Mouse (Mus musculus): Measurements from ENCODE around the gene Pigs.

- no peak for TF ChIP-seq KAT2A (IDR thresholded peaks at IDR 0.05; ENCODE audit: insufficient replicate concordance, low read length)
- TF ChIP-seq CTCF (conservative IDR thresholded peaks at IDR 0.05 in 1 of 2, IDR thresholded peaks at IDR 0.05 in 1 of 2; ENCODE audit: low read depth in 2 of 2, low read length in 2 of 2), result no peak
- TF ChIP-seq ETS1 (conservative IDR thresholded peaks at IDR 0.05; ENCODE audit: low read depth, low read length), result no peak
- no peak for TF ChIP-seq E2F4 (IDR thresholded peaks at IDR 0.05; ENCODE audit: insufficient replicate concordance, low read depth, low read length)
- TF ChIP-seq MAZ (IDR thresholded peaks at IDR 0.05; ENCODE audit: low read depth, low read length), result no peak
- no peak for TF ChIP-seq POLR2A (IDR thresholded peaks at IDR 0.05; ENCODE audit: low read depth, low read length)
- TF ChIP-seq EP300 (IDR thresholded peaks at IDR 0.05; ENCODE audit: low read length), result no peak
- TF ChIP-seq HCFC1 (IDR thresholded peaks at IDR 0.05; ENCODE audit: low read depth, low read length), result no peak
- TF ChIP-seq MAX (IDR thresholded peaks at IDR 0.05; ENCODE audit: low read length), result no peak
- no peak for TF ChIP-seq SIN3A (IDR thresholded peaks at IDR 0.05; ENCODE audit: low read length)
- no peak for TF ChIP-seq BHLHE40 (IDR thresholded peaks at IDR 0.05; ENCODE audit: low read depth, low read length)
Measured at GRCm38 (mm10) chr11:78377549-78378159, 49.4 kb downstream of the Pigs start.

Measured in CH12.LX (cell line).